Mouse (Mus musculus) monocyte, adult 5-6 weeks (primary cell): ENCODE measurements at regions not wholly inside any gene's neighbourhood (a gene's known extent, or its start where the extent isn't known, plus 50 kb on each side); places are given as distances from the start of the nearest gene placed in this dataset.

ENCODE experiments used
- ATAC-seq: fragments of 153-309, 156-312 bp; replicated peaks from 2 replicates; pipeline ENCODE4 v1.8.0; 2017; ENCODE audit warnings: mild to moderate bottlenecking; ENCODE audit not compliant: low TSS enrichment, insufficient number of reproducible peaks, severe bottlenecking, poor library complexity, low FRiP score

DNA sequence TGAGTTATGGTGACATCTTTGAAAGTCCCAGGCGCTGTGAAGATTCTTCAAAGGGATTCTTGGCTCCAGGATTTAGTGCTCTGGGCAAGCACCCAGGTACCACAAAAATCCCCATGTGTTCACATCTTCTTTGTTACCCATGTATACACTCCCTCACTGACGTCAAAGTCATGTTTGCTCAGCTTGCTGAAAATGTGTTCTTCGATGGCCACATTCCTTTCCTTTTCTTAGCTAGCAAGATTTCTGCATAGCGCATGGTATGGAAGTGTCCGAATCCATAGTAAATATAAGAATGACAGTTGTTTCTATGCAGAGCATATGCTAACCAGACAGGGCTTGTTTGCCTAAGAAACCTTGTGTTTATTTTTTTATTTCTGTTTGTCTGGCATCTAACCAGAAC, 202.2 kb upstream of the Tbx18 start:
- no peak for ATAC-seq

DNA sequence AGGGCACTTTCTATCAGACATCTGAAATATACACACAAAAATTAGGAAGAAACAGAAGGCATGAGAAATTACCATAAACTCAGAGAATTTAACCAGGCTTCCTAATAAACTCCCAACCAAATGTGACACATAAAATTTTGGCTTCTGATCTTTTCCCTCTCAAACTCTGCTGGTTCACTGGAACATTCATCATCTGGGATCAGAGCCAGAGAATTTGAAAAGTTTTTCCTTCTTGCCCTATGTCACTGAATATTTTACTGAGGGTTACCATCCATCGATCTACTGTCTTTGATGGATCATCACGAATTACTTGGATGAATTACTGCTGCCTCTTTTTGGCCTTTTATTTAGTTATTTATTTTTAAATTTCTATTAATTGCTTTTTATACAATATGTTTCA, 221.4 kb upstream of the Tbx18 start:
- ATAC-seq = no peak

DNA sequence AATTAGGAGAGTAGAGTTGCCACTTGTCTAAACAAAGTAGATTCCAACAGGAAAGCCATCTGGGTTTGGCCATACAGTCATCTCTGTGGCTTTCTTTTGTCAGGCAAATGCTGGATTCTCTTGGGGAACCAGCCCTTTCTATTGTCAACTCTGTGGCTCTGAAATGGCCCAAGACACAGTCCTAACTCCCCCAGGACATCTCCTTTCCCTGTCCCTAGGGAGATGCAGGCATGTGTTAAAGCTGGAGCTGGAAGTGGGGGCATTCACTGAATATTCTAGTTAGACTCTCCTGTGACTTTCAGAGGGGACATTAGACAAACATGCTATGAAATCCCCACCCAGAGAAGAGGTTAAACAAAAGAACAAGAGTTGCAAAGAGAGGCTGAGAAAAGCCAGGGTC, 223.9 kb upstream of the Tbx18 start:
- ATAC-seq = no peak

DNA sequence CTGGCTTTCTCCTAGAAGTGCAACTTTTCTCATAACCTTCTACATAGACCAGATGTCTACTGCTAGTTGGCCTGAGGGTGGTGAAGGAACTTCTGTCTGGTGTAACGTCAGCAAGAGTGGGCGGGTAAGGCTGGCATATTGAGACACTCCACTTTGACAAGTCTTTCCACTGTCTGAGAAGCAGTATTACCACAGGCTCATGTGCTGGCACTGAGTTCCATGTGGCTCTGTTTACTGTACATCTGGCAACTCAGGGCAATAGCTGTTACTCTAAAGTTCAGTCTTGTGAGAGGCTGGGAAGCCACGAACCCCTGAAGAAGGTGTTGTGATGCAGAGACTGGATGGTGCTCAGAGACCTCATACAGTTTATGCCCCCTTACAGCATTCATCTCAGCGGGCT, 230.7 kb upstream of the Tbx18 start:
- no peak for ATAC-seq

DNA sequence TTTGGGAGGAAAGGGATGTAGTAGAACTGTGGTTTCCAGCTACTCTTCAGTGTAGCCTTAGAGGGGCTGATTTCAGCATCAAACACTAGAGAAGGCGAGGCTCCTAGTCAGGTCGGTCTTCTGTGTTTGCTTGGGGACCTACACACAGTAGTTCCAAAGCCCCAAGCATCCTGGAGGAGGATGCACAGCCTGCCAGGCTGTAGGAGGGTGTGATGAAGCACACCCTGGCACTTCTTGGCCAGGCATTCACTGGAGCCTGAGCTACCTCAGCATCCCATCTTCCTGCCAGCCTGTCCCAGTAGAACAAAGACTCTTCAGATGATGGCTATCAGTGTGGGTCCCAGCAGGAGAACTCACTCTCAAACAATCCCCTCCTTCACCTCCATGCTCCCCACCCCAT, 233.4 kb upstream of the Tbx18 start:
- ATAC-seq = no peak

DNA sequence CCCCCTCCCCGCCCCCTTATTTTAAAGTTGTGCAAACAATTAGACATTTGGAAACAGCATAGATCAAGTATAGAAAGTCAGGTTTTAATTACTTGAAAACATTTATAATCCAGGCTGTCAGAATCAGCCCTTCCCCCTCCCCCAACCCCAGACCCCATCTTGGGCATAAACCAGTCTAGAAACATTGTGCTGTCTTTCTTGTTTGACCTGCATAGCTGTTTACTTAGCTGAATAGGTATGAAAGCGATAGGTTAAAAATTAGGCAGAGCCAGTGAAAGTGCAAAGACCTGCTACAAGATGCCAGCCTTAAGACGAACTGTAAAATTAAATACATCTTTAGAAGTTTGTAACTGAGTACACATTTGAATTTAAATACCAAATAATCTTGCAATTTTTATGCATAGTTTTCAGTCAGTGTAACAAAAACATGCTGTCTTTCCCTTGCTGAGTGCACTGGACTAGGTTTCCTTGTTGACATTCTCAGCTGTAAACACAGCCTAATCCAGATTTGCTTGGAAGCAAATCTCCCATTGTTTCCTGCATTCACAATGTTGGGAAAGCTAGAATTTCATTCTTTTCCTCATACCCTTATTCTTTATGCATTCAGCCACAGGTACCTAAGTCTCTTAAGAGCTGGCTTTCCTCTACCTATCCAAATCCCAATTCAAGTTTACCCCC, 234.2 kb upstream of the Tbx18 start:
- ATAC-seq = no peak

DNA sequence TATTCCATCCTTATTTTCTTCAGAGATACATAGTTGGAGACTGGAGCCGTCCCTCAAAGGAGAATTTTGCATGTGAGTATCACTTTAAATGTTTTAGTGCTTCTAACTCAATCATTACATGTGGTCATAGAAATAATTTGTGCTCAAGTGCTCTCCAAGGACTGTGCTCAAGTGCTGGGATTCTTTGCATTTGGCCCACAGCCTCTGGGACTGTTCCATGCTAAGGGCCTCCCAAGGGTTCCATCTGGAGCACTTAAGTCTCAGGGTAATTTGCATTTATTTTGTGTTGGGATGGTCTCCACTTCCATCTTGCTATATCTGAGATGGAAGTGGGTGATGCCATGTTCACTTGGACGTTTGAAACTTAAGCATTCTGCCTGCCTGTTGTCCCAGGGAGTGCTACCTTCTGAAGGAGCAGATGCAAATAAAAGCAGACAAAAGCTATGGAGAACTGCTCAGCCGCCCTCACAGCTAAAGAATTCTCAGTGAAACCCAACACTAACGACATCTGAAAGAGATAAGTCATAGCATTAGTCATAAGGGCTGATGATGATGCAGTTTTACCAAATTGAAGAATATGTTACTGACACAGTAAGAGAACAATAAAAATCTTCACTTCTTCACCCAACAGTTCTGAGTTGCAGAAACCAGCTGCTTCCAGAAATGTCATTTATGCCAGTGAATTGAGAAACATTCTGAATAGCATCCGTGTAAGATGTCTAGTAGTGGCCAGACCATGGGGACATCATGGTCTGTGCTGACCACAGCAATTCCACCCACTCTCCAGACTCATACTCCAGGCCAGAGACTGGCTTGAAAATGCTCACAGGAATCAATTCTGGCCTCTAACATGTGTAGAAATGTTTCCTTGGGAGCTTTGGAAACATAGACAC, 237.4 kb upstream of the Tbx18 start:
- ATAC-seq = no peak

DNA sequence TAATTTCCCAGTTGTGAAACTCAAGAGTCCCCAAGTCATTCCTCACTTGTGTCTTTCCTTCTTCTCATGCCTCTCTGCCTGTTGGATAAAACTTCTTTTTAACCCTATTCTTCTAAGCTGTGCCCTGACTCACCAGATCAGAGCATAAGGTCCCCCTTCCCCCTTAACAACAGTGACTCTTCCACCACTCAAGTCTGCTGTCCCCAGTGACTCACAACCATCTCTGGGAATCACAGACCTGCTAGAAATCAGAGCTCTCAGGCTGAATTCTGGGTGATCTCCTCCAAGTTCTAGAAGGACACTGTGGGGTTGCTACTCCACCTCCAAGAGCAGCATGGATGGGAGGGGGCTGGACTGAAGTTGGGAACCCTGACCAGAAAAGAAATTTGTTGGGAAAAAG, 239.5 kb upstream of the Tbx18 start:
- no peak for ATAC-seq

DNA sequence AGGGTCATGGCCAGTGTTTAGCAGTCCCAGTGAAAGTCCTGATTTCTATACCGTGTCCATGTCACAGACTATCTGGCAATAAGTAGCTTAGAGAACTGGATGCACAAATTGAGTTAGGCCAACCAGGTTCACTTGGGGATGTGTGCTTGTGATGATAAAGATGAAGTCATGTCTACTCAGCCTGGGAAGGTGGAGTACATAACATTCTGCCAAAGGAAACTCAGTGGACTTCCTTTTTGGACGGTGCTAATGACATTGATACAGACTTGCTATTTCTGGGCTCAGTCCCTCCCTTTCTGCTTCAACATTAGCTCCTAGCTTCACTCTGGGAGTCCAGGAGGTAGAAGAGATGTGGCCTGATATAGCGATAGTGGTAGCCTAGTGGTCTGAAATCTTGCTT, 240.7 kb upstream of the Tbx18 start:
- no peak for ATAC-seq

DNA sequence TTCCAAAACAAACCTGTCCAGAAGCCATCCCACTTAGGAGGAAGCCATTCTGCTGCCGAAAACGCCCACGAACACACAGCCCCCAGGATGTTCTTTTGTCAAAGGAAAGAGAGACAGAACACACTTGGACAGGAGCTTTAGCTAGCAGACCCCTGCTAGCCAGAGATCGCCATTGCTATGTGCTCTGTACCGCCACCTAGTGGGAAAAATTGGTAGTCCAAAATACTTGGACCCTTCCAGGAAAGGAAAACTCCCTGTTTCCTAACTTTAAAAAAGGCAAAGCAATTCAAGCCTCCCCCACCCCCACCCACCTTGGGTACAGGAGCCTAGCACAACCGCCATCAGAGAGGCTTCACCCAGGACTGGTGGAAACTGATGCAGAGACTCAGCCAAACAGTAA, 242.5 kb upstream of the Tbx18 start:
- no peak for ATAC-seq

DNA sequence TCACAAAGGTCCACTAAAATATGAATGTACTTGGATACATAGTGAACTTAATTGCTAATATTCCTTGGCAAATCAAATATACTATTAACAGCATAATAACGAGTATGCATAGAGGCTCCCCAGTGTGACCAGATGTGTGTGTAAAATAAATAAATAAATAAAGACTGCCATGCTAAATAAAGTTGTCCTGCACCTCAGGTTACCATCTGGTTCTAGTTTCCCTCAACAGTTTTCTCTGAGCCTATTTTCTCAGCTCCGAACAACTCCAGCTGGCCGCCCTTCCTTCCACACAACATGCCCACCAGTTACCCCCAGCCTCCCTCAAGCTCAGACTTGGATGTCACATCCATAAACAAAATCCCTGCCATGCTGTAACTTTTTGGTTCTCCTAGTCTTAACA, 253.8 kb upstream of the Tbx18 start:
- no peak for ATAC-seq

DNA sequence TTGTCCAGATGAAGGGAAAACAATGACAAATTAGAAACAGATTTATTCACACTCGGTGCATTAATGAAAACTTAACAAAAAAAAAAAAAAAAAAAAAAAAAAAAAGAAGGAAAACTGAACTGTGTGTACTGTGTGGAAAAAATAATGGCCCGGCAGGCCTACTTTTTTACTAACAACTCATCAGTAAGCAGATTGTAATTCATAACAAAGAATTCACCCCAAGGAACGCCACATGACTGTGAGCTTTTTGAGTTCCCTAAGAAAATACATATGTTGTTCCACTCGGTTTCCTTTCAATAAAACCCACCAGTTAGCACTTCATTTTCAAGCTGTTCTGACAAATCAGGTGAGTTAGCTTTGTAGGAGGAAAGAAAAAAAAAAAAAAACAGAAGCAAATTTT, 254.4 kb upstream of the Tbx18 start:
- ATAC-seq = no peak

DNA sequence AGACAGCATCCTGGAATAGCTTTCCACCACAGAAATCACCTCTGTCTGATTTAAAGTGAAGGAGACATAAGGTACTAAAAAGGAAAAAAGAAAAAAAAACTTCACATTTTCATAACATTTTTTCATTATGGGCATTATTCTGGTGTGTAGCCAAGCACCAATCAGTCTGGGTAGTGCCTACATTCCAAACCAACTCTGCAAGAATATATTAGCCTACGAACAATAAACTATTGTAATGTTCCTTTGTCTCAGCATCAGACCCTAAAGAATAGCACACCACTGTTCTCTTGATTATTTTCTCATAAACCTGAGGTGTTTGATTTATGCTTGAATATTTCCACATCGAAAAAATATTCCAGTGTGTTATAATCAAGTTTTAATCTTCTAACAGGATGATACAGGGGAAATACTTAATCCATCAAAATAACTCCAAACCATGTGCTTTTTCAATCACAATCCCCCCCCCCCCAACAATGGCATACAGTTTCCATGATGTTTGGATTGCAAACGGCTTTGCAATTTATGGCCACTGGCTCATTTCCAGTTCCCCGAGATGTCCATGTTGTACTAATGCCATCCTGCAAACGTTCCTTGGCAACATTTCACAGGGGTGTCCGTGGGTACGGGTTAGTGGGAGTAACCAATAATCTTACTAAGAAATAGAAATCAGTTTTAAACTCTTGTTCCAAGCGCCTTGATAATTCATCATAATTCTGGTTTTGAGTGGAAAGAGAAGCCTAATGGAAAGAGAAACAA, 275.1 kb upstream of the Tbx18 start:
- ATAC-seq = no peak

DNA sequence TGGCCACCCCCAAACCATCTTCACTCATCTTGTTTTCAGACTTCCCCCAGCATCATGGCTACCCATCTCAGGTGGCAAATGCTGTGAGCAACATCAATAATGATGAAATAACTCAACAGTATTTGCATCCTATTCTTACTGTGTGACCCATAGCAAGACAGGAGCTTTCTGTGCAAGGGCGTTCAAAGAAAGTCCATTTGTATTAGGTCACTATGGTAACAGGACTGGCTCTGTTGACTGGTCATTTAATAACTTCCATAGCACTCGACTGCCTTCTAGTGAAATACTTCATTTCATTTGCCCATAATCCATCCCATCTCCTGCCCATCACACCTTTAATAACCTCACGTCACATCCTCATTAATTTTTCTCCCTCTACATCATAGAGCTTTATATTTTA, 292.7 kb upstream of the Tbx18 start:
- ATAC-seq = no peak

DNA sequence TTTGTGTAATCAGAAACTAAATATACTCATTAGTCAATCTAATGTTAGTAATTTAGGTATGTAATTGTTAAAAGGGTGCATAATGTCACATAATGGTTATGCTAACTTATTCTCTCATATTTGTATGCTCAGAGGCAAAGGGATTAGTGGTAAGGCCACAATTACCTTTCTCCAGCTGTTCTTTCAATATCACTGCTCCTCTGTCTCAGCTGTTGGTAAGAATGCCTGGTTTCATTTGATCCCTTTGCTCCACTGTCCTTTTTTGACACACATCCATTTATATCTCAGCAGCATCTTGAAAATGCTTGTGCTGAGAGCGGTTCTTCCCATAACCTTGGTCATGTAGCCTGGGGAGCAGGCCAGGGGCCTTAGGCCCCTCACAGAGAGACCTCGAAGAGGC, 294.9 kb upstream of the Tbx18 start:
- no peak for ATAC-seq

DNA sequence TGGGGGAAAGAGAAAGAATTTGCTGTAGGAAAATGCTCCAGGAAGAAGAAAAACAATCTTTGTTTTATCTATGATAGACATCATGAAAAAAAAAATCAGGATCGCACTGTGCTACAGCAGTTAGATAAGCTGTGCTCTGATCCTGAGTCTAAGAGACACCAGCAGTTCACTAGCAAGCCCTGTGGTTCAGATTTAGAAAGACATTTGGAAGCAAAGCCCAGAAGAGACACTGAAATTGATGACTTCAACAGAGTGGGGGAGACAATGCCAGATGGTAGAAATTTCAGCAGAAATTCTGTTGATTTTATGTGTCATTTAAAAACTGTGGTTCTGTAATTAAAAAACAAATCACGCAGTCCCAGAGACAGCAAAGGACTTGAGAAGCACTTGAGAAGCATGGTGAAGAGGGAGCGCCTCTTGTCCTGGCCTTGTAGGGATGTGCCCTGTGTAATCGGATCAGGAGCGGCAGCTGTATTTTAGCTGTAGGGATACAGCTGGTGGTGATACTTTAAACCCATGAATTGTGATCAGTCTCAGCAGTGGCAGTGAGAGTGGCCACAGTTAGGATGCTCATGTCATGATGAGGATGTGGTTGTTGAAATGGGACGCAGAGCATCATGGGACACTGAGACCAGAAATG, 296.4 kb upstream of the Nt5e start:
- no peak for ATAC-seq

DNA sequence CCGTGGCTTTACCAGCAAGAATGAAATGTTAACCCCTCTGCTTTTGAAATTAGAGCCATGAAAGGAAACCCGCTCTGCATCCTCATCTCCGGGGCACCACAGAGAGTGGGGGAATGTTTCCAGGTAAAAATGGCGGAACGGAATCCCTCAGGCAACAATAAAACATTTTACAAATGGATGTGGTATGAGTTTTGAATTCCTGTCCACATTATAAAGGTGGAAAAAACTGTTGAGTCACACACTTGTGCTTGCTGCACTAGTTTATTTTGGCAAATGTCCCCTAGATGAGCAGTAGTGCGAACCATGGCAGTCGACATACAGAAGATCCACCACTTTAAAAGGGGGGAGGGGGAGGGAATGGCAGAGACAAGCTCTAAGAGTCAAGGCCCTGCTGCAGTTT, 289.4 kb upstream of the Nt5e start:
- no peak for ATAC-seq

DNA sequence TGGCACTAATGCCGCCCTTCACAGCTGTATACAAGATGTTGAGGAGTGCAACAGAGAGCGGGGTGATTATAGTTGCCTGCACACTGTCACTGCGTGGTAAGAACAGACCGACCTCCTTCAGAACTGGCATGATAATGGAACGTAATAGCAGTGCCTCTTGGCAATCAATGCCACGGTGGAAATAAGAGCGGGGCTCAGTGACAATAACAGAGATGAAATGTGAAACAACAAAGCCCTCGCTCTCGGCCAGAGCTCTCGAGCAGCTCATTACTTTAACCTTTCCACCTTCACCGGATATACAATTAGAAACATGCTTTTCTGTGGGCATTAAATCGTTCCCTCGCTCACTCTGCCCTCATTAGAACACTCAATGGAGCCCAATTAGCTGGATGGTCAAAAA, 277.7 kb upstream of the Nt5e start:
- no peak for ATAC-seq

DNA sequence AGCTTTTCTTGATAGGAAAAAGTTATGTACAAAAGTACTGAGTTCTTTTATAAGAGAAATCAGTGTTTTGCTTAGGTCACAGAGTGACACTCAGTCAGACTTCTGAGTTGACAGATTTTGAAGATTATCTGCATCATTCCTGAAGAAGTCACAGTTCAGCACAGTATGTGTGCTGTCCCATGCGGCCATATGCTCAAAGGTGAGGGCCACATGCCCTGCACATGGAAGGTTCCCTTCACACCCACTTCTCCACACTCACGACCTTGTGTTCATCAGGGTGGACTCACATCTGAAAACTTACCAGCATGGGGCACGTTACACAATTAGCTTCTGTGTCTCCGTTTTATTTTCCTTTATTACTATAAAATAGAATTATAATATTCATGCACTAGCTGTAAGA, 277.2 kb upstream of the Nt5e start:
- ATAC-seq = no peak
